Mouse (Mus musculus) kidney, postnatal 0 days (tissue): Measurements from ENCODE around the gene Ranbp17. TPM values are rescaled to one million over a fixed set of nuclear protein-coding genes. Genes with fewer than 3 reads are reported as not detected.

Experiments used
- ATAC-seq: fragments of 200-750 bp; cut with Nextera tagmentation; replicated peaks from 2 replicates; pipeline ENCODE4 v1.8.0; 2017; ENCODE audit warnings: low read depth, moderate number of reproducible peaks, moderate TSS enrichment, moderate library complexity; ENCODE audit not compliant: low FRiP score
- DNase-seq: peaks from one replicate; pipeline ENCODE4 v3.0.0-alpha.2; 2016; ENCODE audit warnings: low spot score
- H3K27ac ChIP-seq: fragments of 300-500 bp; sonication (generic); 2 replicates; pipeline ENCODE4 v1.5.1; 2014; ENCODE audit warnings: mild to moderate bottlenecking
- H3K27me3 ChIP-seq: fragments of 300-500 bp; sonication (generic); 2 replicates; pipeline ENCODE4 v1.6.1; 2014; ENCODE audit warnings: low read length, mixed read lengths; ENCODE audit not compliant: insufficient read depth
- H3K36me3 ChIP-seq: fragments of 300-500 bp; sonication (generic); 2 replicates; pipeline ENCODE4 v1.6.1; 2014; ENCODE audit warnings: low read length, mixed read lengths; ENCODE audit not compliant: insufficient read depth
- H3K4me1 ChIP-seq: fragments of 300-500 bp; sonication (generic); replicated peaks from 2 replicates; pipeline ENCODE4 v1.6.1; 2014; ENCODE audit warnings: antibody characterized with exemption, low read length, mixed read lengths; ENCODE audit not compliant: insufficient read depth
- H3K4me2 ChIP-seq: fragments of 300-500 bp; sonication (generic); 2 replicates; pipeline ENCODE4 v1.6.1; 2014; ENCODE audit warnings: mild to moderate bottlenecking, low read length, moderate library complexity, mixed read lengths
- H3K4me3 ChIP-seq: fragments of 300-500 bp; sonication (generic); replicated peaks from 2 replicates; pipeline ENCODE4 v1.5.1; 2014; ENCODE audit warnings: low read depth, low read length
- H3K9ac ChIP-seq: fragments of 300-500 bp; sonication (generic); 2 replicates; pipeline ENCODE4 v1.6.1; 2014; ENCODE audit warnings: low read depth, low read length
- H3K9me3 ChIP-seq: fragments of 300-500 bp; sonication (generic); replicated peaks from 2 replicates; pipeline ENCODE4 v1.6.1; 2016; ENCODE audit warnings: low read length, inconsistent platforms, mixed read lengths
- CTCF ChIP-seq: IDR thresholded peaks from 2 replicates; pipeline ENCODE4 v1.5.1; 2016; ENCODE audit warnings: antibody characterized with exemption, low read depth, mild to moderate bottlenecking, moderate library complexity
- WGBS: fragments of 180-500 bp; shearing (Covaris S2); extraction: QIAGEN DNeasy Blood & Tissue Kit; methylation state at CpG from one replicate; pipeline ENCODE4 v1.1.7; 2014; 5-methylcytosine and 5-hydroxymethylcytosine counted together
- polyA plus RNA-seq: library from polyadenylated mRNA; unstranded; fragments of >200 nt; fragmentation: Nextera tagmentation; extraction: Ambion mirVana; gene quantifications from 2 replicates; pipeline ENCODE4 v1.2.1, GENCODE M21; 2015

Gene Ranbp17
- polyA plus RNA-seq, 1 experiment from 2014 or later: 5.4 TPM

DNA sequence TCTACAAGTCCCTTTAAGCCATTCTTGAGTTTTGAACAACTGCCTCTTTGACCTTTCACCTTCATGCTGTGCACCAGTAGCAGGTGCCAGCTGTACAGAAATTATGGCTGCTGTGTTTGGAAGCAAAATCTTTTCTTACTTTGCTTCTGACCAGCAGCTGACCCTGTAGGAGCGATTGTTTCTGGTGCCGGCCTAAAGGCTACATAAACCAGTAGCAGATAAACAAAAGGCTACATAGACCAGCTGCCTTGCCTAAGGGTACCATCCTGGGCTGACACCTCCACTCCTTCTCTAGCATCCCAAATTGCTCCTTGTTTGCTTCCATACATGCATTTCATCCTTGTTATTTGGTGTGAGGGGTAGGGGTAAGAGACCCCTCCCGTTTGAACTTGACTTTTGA lies 279.4 kb downstream of the Ranbp17 start:
- DNase-seq: no peak
- no peak for ATAC-seq
- no peak for TF ChIP-seq CTCF
- Histone ChIP-seq H3K9me3 (no peaks in the 10 kb centered on the region), H3K27ac (no peak overlapping the region), H3K4me2 (no peak overlapping the region), H3K9ac (no peak overlapping the region), H3K4me3 (no peak overlapping the region), H3K4me1 (no peaks in the 10 kb centered on the region), H3K36me3 (no peaks in the 10 kb centered on the region), H3K27me3 (no peaks in the 10 kb centered on the region)
- 58% methylated on average over 3 of the region's 3 CpGs for WGBS

DNA sequence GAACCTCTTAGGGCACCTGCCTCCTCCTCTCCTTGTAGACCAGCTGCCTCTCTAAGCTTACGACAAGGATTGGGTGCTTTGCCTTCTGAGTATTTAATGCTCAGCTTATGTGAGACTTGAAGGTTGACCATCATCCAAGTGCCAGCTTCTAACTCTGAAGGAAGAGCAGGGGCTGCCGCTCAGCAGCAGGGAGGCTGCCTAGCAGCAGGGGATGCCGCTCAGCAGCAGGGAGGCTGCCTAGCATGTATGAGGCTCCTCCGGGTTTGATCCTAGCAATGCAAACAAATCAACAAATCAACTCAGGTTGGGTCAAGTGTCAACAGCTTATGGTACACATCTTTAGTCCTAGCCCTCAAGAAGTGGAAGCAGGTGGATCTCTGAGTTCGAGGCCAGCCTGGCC lies 281.5 kb downstream of the Ranbp17 start:
- Histone ChIP-seq H3K4me2 (no peak overlapping the region), H3K9me3 (no peaks in the 10 kb centered on the region), H3K36me3 (no peaks in the 10 kb centered on the region), H3K4me3 (no peak overlapping the region), H3K4me1 (no peaks in the 10 kb centered on the region), H3K27ac (no peak overlapping the region), H3K9ac (no peak overlapping the region), H3K27me3 (no peaks in the 10 kb centered on the region)
- TF ChIP-seq CTCF: no peak
- no peak for DNase-seq
- no peak for ATAC-seq
- WGBS: 78% methylated on average over 5 of the region's 5 CpGs

- H3K9me3 ChIP-seq: no peaks in the 10 kb centered on the region
- no peak overlapping the region for H3K4me2 ChIP-seq
- H3K9ac ChIP-seq: no peak overlapping the region
- 89% methylated on average over 2 of the region's 2 CpGs for WGBS
- ATAC-seq (no peak), DNase-seq (no peak)
- no peaks in the 10 kb centered on the region for H3K4me1 ChIP-seq
- TF ChIP-seq CTCF: no peak
- no peaks in the 10 kb centered on the region for H3K27me3 ChIP-seq
- no peaks in the 10 kb centered on the region for H3K36me3 ChIP-seq
- H3K27ac ChIP-seq: no peak overlapping the region
- H3K4me3 ChIP-seq: no peak overlapping the region
Observed at GRCm38 (mm10) chr11:33228186-33228585, 285.4 kb downstream of the Ranbp17 start.

GRCm38 (mm10) chr11:33226516-33226915 lies 287.0 kb downstream of the Ranbp17 start:
- DNase-seq: no peak
- Histone ChIP-seq H3K4me1 (no peaks in the 10 kb centered on the region), H3K36me3 (no peaks in the 10 kb centered on the region), H3K9me3 (no peaks in the 10 kb centered on the region), H3K4me2 (no peak overlapping the region), H3K27me3 (no peaks in the 10 kb centered on the region), H3K27ac (no peak overlapping the region), H3K9ac (no peak overlapping the region), H3K4me3 (no peak overlapping the region)
- ATAC-seq: no peak; the same call in 1 of the 2 replicates
- no peak for TF ChIP-seq CTCF
- 55% methylated on average over 8 of the region's 8 CpGs for WGBS

- no peak for ATAC-seq
Observed at GRCm38 (mm10) chr11:33221566-33222365, 291.8 kb downstream of the Ranbp17 start.

GRCm38 (mm10) chr11:33220763-33221162 lies 292.8 kb downstream of the Ranbp17 start:
- ATAC-seq (no peak), DNase-seq (no peak)
- Histone ChIP-seq H3K36me3 (no peaks in the 10 kb centered on the region), H3K4me1 (no peaks in the 10 kb centered on the region), H3K9me3 (no peaks in the 10 kb centered on the region), H3K4me2 (no peak overlapping the region), H3K27ac (no peak overlapping the region), H3K9ac (no peak overlapping the region), H3K27me3 (no peaks in the 10 kb centered on the region), H3K4me3 (no peak overlapping the region)
- TF ChIP-seq CTCF: no peak
- 78% methylated on average over 7 of the region's 7 CpGs for WGBS

More at GRCm38 (mm10) chr11:33221566-33222365, 291.8 kb downstream of the Ranbp17 start:
- 45% methylated on average over 11 of the region's 11 CpGs for WGBS
- Histone ChIP-seq H3K9ac (no peak overlapping the region), H3K4me3 (no peak overlapping the region), H3K27ac (no peak overlapping the region), H3K4me2 (no peak overlapping the region), H3K36me3 (no peaks in the 10 kb centered on the region), H3K9me3 (no peaks in the 10 kb centered on the region), H3K27me3 (no peaks in the 10 kb centered on the region), H3K4me1 (no peaks in the 10 kb centered on the region)
- TF ChIP-seq CTCF: no peak
- peak; percentile 66 for DNase-seq
